Mouse (Mus musculus) urinary bladder, adult 2 months (tissue): Measurements from ENCODE around the gene Ufc1. TPM values are rescaled to one million over a fixed set of nuclear protein-coding genes. Genes with fewer than 3 reads are reported as not detected.
A peak's percentile ranks its signal among the peaks of the same experiment; 100 is the strongest.

Experiments
- DNase-seq: peaks from one replicate; pipeline ENCODE4 v3.0.0; 2022; ENCODE audit warnings: low spot score
- polyA plus RNA-seq: library from polyadenylated mRNA; depleted of rRNA; stranded (reverse); fragments of >200 nt; gene quantifications from 2 replicates; pipeline ENCODE4 v1.2.3, GENCODE M21; 2012

The Ufc1 gene
- polyA plus RNA-seq, 1 experiment: 78.1 TPM

- peak; percentile 87 for DNase-seq
These were observed 7.4 kb downstream of the Ufc1 start, which contains the start of gene Usp21 for GRCm38 (mm10) chr1:171287136-171288081. Gene Usp21 (minus strand): TSS chr1:171287991.

- no peak for DNase-seq
These were observed 8.3 kb downstream of the Ufc1 start for GRCm38 (mm10) chr1:171286517-171286916.

GRCm38 (mm10) chr1:171285096-171285892 is 9.5 kb downstream of the Ufc1 start:
- no peak for DNase-seq

- DNase-seq: no peak
These were observed 10.3 kb downstream of the Ufc1 start for GRCm38 (mm10) chr1:171284491-171284890.

- DNase-seq: no peak
These were observed 11.3 kb downstream of the Ufc1 start for GRCm38 (mm10) chr1:171283188-171284160.

GRCm38 (mm10) chr1:171282086-171282805 is 12.6 kb downstream of the Ufc1 start:
- no peak for DNase-seq

GRCm38 (mm10) chr1:171281528-171281923 is 13.3 kb downstream of the Ufc1 start:
- DNase-seq: no peak

- DNase-seq: peak; percentile 78
These were observed 13.8 kb downstream of the Ufc1 start, which contains the start of gene Ppox for GRCm38 (mm10) chr1:171280916-171281527. Gene Ppox (minus strand): TSS chr1:171281186.

- DNase-seq: peak; percentile 23
These were observed 14.4 kb downstream of the Ufc1 start for GRCm38 (mm10) chr1:171280250-171280915.

GRCm38 (mm10) chr1:171279721-171280120 is 15.1 kb downstream of the Ufc1 start:
- no peak for DNase-seq

- peak; percentile 16 for DNase-seq
These were observed 15.7 kb downstream of the Ufc1 start for GRCm38 (mm10) chr1:171279012-171279705.

GRCm38 (mm10) chr1:171278436-171278835 is 16.4 kb downstream of the Ufc1 start:
- no peak for DNase-seq

GRCm38 (mm10) chr1:171277736-171278135 is 17.1 kb downstream of the Ufc1 start:
- DNase-seq: peak; percentile 19

GRCm38 (mm10) chr1:171276110-171276748 is 18.6 kb downstream of the Ufc1 start:
- DNase-seq: peak; percentile 24

- no peak for DNase-seq
These were observed 19.6 kb downstream of the Ufc1 start for GRCm38 (mm10) chr1:171275144-171275734.

GRCm38 (mm10) chr1:171274171-171274570 is 20.7 kb downstream of the Ufc1 start:
- DNase-seq: no peak

- DNase-seq: no peak
These were observed 22.7 kb downstream of the Ufc1 start for GRCm38 (mm10) chr1:171272086-171272485.

- no peak for DNase-seq
These were observed 23.2 kb downstream of the Ufc1 start for GRCm38 (mm10) chr1:171271622-171272021.
